Mouse (Mus musculus) liver, embryonic 15.5 days (tissue): ENCODE data around the gene Myom3. TPM values are rescaled to one million over a fixed set of nuclear protein-coding genes. Genes with fewer than 3 reads are reported as not detected.
A peak's percentile ranks its signal among the peaks of the same experiment; 100 is the strongest.

Experiments
- ATAC-seq: fragments of 200-750 bp; cut with Nextera tagmentation; 2 replicates; pipeline ENCODE4 v1.8.0; 2017; ENCODE audit warnings: moderate number of reproducible peaks, mild to moderate bottlenecking, moderate library complexity; ENCODE audit not compliant: insufficient read depth
- H3K27ac ChIP-seq: fragments of 300-500 bp; sonication (generic); replicated peaks from 2 replicates; pipeline ENCODE4 v1.5.1; 2015; ENCODE audit warnings: mild to moderate bottlenecking, inconsistent platforms
- H3K27me3 ChIP-seq: fragments of 300-500 bp; sonication (generic); 2 replicates; pipeline ENCODE4 v1.6.1; 2015; ENCODE audit warnings: mild to moderate bottlenecking, inconsistent platforms
- H3K36me3 ChIP-seq: fragments of 300-500 bp; sonication (generic); replicated peaks from 2 replicates; pipeline ENCODE4 v1.6.1; 2015; ENCODE audit warnings: moderate library complexity, mild to moderate bottlenecking, inconsistent platforms
- H3K4me1 ChIP-seq: fragments of 300-500 bp; sonication (generic); replicated peaks from 2 replicates; pipeline ENCODE4 v1.6.1; 2015; ENCODE audit warnings: inconsistent platforms
- H3K4me2 ChIP-seq: fragments of 300-500 bp; sonication (generic); 2 replicates; pipeline ENCODE4 v1.6.1; 2015; ENCODE audit warnings: moderate library complexity, mild to moderate bottlenecking, inconsistent platforms
- H3K4me3 ChIP-seq: fragments of 300-500 bp; sonication (generic); replicated peaks from 2 replicates; pipeline ENCODE4 v1.5.1; 2015; ENCODE audit warnings: mild to moderate bottlenecking, inconsistent platforms
- H3K9ac ChIP-seq: fragments of 300-500 bp; sonication (generic); 2 replicates; pipeline ENCODE4 v1.6.1; 2015; ENCODE audit warnings: moderate library complexity, mild to moderate bottlenecking, inconsistent platforms
- H3K9me3 ChIP-seq: fragments of 300-500 bp; sonication (generic); replicated peaks from 2 replicates; pipeline ENCODE4 v1.6.1; 2016; ENCODE audit warnings: inconsistent platforms
- WGBS: fragments of 180-500 bp; shearing (Covaris S2); methylation state at CpG from one replicate; pipeline ENCODE4 v1.1.7; 2015; ENCODE audit warnings: mixed read lengths; ENCODE audit not compliant: insufficient replicate concordance; 5-methylcytosine and 5-hydroxymethylcytosine counted together
- polyA plus RNA-seq: library from polyadenylated mRNA; unstranded; fragments of >200 nt; fragmentation: Nextera tagmentation; extraction: Ambion mirVana; gene quantifications from 2 replicates; pipeline ENCODE4 v1.2.1, GENCODE M21; 2015

Myom3 gene
- polyA plus RNA-seq, 1 experiment from 2014 or later: 0.63 TPM

DNA sequence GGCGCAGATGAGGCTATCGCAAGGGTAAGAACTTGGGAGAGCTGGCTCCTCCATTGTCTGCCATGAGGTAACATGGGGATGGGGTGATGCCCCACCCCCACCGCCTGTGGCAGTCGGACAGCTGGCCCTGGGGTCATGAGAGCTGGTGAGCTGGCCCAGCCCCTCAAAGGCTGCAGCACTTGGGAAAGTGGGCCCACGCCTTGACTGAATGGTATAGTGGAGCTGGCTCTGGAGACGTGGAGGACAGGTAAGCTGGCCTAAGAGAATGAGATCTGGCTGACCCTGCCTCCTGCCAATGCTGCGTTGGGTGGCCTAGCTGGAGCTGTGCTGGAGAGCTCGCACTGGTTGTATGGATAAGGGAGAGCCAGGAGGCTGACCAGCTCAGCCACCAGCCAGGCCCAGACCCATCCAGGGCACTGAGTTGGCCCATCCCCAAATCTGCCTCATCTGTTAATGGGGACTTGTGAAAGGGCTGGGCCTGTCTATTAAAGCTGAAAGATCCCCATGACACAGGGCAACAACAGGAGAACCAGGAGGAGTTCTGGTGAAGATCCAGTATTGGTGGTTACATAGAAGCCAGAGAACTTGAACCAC, 74.7 kb downstream of the Myom3 start:
- H3K9ac ChIP-seq: no peak overlapping the region
- H3K4me1 ChIP-seq: no peaks in the 10 kb centered on the region
- H3K27ac ChIP-seq: no peak overlapping the region
- H3K36me3 ChIP-seq: no peaks in the 10 kb centered on the region
- 73% methylated on average over 8 of the region's 8 CpGs for WGBS
- no peak overlapping the region for H3K4me2 ChIP-seq
- H3K27me3 ChIP-seq: peaks cover 3% of the 10 kb centered on the region; the same call in 1 of the 2 replicates
- no peak for ATAC-seq
- H3K4me3 ChIP-seq: no peak overlapping the region
- H3K9me3 ChIP-seq: no peaks in the 10 kb centered on the region

DNA sequence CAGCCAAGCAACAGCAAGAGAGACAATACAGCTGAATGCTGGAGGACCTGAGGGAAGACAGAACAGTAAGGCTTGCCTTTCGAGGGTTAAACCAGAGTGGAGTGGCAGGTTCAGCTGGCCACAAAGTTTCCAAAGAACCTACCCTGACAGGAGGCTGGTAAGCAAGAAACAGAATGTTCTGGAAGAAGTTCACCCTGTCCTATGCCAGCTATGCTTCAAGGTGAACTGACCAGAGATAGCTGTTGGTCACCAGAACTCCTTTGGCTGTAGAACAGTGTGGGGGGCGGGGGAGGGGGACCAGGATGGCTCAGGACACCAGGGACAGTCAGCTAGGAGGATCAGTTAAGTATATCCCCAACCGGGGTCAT, 79.4 kb downstream of the Myom3 start:
- no peaks in the 10 kb centered on the region for H3K9me3 ChIP-seq
- ATAC-seq: no peak
- H3K27me3 ChIP-seq: no peaks in the 10 kb centered on the region
- 52% methylated on average over 3 of the region's 3 CpGs for WGBS
- no peak overlapping the region for H3K9ac ChIP-seq
- H3K36me3 ChIP-seq: no peaks in the 10 kb centered on the region
- H3K4me1 ChIP-seq: no peaks in the 10 kb centered on the region
- H3K27ac ChIP-seq: no peak overlapping the region
- no peak overlapping the region for H3K4me2 ChIP-seq
- no peak overlapping the region for H3K4me3 ChIP-seq

DNA sequence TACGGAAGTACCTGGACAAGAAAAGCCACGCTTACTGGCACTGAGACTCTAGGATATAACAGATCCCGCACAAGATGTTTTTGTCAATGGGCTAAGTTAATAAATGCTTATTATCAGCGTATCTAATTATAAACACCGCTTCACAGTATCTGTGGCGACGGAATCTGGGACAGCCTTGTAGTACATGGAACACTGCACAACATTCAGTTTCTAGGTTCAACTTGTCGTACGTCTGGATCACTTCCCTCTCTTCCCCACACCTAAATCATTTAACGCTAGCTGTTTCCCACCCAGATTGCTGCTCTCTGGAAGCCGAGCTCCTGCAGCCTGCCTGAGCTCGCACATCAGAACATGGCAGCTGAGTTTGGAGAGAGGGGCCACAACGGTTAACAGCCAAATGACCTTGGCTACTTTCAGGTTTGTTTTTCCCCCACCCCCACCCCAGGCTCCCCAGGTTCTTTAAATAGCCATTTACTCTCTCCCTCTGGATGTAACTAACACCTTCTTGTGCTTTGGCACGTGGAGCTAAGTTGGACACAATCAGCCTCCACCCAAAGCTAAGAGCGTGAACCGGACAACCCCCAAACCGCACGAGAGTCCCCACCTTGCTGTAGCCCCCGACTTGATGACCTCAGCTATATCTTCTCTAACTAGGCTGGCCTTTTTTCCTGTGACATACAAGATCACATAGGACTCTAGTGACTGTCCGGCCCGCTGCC, 79.9 kb downstream of the Myom3 start:
- H3K36me3 ChIP-seq: no peaks in the 10 kb centered on the region

DNA sequence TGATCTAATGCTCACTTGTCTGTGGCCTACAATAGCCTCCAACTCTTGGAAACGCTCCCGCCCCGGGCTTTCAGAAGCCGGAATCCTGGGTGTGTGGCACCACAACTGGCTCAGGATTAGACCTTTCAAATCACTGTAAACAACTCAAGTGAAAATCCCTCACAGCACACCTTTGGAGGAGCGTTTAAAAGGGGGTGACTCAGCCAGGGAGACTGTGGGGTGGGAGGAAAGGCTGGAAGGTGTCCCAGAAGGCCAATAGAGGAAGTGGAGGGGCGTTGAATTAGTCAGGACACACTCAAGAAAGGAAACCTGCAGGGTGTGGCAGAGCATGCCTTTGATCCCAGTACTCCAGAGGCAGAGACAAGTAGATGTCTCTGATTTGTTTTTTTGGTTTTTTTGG, 84.9 kb downstream of the Myom3 start:
- H3K4me3 ChIP-seq: no peak overlapping the region
- WGBS: 70% methylated on average over 6 of the region's 6 CpGs
- ATAC-seq: no peak
- no peaks in the 10 kb centered on the region for H3K36me3 ChIP-seq
- H3K9ac ChIP-seq: no peak overlapping the region
- H3K4me1 ChIP-seq: peaks cover 10% of the 10 kb centered on the region
- H3K27me3 ChIP-seq: no peaks in the 10 kb centered on the region
- no peak overlapping the region for H3K4me2 ChIP-seq
- no peak overlapping the region for H3K27ac ChIP-seq
- no peaks in the 10 kb centered on the region for H3K9me3 ChIP-seq

More for the DNA sequence above, 79.9 kb downstream of the Myom3 start:
- H3K4me2 ChIP-seq: no peak overlapping the region
- H3K9ac ChIP-seq: no peak overlapping the region
- H3K4me1 ChIP-seq: no peaks in the 10 kb centered on the region
- no peak overlapping the region for H3K4me3 ChIP-seq
- H3K9me3 ChIP-seq: no peaks in the 10 kb centered on the region
- no peak overlapping the region for H3K27ac ChIP-seq
- no peak for ATAC-seq
- WGBS: 77% methylated on average over 21 of the region's 21 CpGs
- H3K27me3 ChIP-seq: no peaks in the 10 kb centered on the region

DNA sequence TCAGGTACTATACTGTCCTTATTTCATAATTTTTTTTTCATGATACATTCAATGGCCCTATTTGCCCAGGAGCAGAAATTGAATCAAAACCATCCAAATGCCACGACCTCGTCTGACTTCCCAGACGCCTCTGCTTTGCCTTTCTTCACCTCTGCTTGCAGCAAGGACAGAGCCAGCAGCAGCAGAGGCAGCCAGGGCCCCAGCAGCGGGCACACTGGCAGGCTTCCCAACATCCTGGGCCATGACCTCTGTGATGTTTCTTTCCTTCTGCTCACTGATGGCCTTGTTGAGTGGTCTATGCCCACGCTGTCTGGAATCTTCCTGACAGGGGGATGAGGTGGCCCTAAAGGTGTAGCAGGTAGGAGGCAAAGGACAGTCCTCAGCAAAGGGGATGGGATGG, 88.1 kb downstream of the Myom3 start:
- H3K4me1 ChIP-seq: peaks cover 39% of the 10 kb centered on the region
- no peak overlapping the region for H3K4me3 ChIP-seq
- H3K27ac ChIP-seq: no peak overlapping the region
- H3K27me3 ChIP-seq: no peaks in the 10 kb centered on the region
- no peak for ATAC-seq
- 77% methylated on average over 5 of the region's 5 CpGs for WGBS
- H3K4me2 ChIP-seq: no peak overlapping the region
- H3K9me3 ChIP-seq: no peaks in the 10 kb centered on the region
- no peaks in the 10 kb centered on the region for H3K36me3 ChIP-seq
- H3K9ac ChIP-seq: no peak overlapping the region

DNA sequence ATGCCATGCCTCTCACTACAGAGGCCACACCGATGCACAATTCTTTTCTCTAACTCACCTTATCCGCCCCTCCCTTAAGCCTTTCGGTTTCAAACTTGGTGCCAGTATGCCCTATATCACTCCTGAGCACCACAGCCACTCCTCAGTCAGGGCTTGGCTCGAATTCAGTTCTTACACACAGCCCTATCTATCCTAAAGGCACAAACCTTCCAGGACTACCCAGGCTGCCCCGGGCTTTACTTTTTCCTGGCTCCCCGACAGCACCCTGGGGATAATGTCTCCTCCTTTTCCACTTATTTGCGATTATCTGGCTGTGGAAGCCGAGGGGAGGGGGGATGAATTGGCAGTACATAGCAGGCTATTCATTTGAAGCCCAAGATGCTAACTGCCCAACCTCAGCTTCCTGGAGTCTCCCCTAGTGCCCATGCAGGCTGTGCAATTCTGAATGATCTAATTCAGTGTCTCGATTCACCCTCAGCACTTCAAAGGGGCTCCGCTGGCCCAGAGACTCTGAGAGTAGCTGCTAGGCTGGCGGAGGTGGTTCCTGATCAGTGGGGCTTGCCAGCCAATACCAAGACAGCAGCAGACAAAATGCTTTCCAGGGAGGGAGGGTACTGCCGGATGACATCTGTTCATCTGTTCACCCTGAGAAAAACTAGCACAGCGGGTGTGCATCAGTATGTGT, 91.0 kb downstream of the Myom3 start:
- H3K4me1 ChIP-seq: peaks cover 68% of the 10 kb centered on the region
- no peaks in the 10 kb centered on the region for H3K27me3 ChIP-seq

DNA sequence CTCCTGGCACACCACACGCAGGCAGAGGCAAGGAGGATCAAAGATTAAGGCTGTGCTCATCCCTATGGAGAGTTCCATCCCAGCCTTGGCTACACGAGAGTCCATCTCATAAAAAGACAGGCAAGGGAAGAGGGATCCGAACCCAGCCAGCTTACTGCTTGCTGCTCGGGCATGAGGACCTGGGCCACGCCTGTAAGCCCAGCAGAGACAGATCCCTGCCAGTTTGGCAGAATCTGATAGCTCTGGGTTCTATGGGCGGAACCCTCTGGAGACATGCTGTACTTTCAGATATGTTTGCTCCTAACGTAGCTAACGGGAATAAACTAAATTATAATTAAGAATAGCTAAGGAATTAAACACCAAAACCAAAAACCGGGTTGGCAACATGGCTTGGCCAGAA, 92.4 kb downstream of the Myom3 start:
- peak overlapping the region; percentile 63 for H3K4me2 ChIP-seq
- peak overlapping the region; percentile 58 for H3K9ac ChIP-seq
- H3K4me3 ChIP-seq: peak overlapping the region; percentile 25
- 33% methylated on average over 9 of the region's 9 CpGs for WGBS
- H3K36me3 ChIP-seq: no peaks in the 10 kb centered on the region
- no peaks in the 10 kb centered on the region for H3K27me3 ChIP-seq
- H3K27ac ChIP-seq: peak overlapping the region; percentile 98
- no peaks in the 10 kb centered on the region for H3K9me3 ChIP-seq
- ATAC-seq: peak; percentile 69
- peaks cover 62% of the 10 kb centered on the region for H3K4me1 ChIP-seq

More for the DNA sequence above, 91.0 kb downstream of the Myom3 start:
- Histone ChIP-seq H3K36me3 (no peaks in the 10 kb centered on the region), H3K27ac (peak overlapping the region; percentile 98), H3K9me3 (no peaks in the 10 kb centered on the region), H3K9ac (peak overlapping the region; percentile 13), H3K4me3 (no peak overlapping the region; the same call in 1 of the 2 replicates), H3K4me2 (peak overlapping the region; percentile 63)
- WGBS: 50% methylated on average over 13 of the region's 13 CpGs
- peak; percentile 25; the same call in 1 of the 2 replicates for ATAC-seq

DNA sequence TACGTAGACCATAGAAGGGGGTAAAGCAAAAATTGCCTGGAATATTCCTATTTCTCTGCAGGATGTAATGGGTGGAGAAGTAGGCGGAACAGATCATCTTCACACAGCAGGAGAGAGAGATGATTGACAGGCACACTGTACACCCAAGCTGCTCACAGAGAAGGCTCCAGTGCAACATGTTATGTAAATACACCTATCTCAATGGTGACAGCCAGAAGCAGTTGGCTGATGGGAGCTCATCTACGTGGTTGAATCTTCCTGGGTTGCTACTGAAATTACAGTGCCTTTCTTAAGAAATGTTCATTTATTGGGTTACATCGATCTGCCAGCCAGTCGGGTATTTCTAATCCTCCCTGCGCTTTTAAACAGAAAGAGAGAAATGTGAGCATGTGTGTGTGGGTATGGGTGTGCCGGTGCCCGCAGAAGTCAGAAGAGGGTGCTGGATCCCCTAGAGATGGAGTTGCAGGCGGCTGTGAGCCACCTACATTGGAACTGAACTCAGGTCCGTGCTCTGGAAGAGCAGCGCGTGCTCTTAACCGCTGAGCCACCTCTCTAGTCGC, 94.6 kb downstream of the Myom3 start:
- 82% methylated on average over 14 of the region's 14 CpGs for WGBS
- H3K4me3 ChIP-seq: no peak overlapping the region
- H3K9me3 ChIP-seq: no peaks in the 10 kb centered on the region
- ATAC-seq: no peak
- no peaks in the 10 kb centered on the region for H3K27me3 ChIP-seq
- peaks cover 73% of the 10 kb centered on the region for H3K4me1 ChIP-seq
- H3K36me3 ChIP-seq: peaks cover 8% of the 10 kb centered on the region
- H3K9ac ChIP-seq: peak overlapping the region; percentile 85
- peak overlapping the region; percentile 96 for H3K4me2 ChIP-seq
- peak overlapping the region; percentile 98 for H3K27ac ChIP-seq

DNA sequence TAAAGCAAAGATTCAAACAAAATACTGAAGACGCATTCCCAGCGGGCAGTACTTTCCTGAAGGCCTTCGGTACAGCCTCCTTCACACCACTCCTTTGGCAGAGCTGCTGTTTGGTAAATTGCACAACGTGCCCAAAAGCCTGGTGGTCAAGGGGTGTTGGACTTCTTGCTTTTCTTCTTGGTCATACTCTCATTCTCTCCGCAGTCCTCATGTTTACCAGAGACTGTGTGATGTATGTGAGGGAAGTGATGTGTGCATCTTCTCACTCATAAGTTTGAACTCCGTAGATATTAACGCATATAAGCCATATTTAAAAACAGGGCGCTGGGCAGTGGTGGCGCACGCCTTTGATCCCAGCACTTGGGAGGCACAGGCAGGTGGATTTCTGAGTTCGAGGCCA, 95.1 kb downstream of the Myom3 start:
- Histone ChIP-seq H3K4me3 (peak overlapping the region; percentile 80), H3K9ac (peak overlapping the region; percentile 85), H3K9me3 (no peaks in the 10 kb centered on the region), H3K4me1 (peaks cover 78% of the 10 kb centered on the region), H3K27me3 (no peaks in the 10 kb centered on the region), H3K36me3 (peaks cover 14% of the 10 kb centered on the region), H3K4me2 (peak overlapping the region; percentile 96), H3K27ac (peak overlapping the region; percentile 98)
- 72% methylated on average over 11 of the region's 11 CpGs for WGBS
- ATAC-seq: no peak

DNA sequence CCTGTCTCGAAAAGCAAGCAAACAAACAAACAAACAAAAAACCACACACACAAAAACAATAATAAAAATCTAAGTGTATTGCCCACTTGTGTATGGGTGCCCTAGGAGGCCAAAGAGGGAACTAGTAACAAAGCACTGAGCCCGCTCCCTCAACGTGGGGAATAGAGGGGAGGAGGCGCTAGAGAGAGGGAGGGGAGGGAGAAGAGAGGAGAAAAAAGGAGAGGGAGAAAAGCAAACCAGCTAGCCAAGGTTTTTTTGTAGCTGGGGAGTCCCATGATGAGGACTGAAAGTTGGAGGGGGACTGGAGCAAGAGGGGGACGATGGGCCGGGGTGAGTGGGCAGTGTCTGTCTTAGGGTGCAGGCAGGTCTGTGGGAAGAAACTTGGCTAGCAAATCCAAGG, 95.6 kb downstream of the Myom3 start:
- Histone ChIP-seq H3K27me3 (no peaks in the 10 kb centered on the region), H3K36me3 (peaks cover 18% of the 10 kb centered on the region), H3K4me3 (peak overlapping the region; percentile 80), H3K9ac (peak overlapping the region; percentile 85), H3K4me2 (peak overlapping the region; percentile 96), H3K27ac (peak overlapping the region; percentile 98), H3K4me1 (peaks cover 78% of the 10 kb centered on the region), H3K9me3 (no peaks in the 10 kb centered on the region)
- WGBS: 4% methylated on average over 6 of the region's 6 CpGs
- ATAC-seq: no peak
